Mouse (Mus musculus): ENCODE measurements around the gene Ncdn.

- TF ChIP-seq POLR2A (IDR thresholded peaks at IDR 0.05; ENCODE audit: low read depth, low read length) (no peak), CTCF (IDR thresholded peaks at IDR 0.05; ENCODE audit: borderline replicate concordance, insufficient read depth, low read length) (no peak)
Measured at GRCm38 (mm10) chr4:126779826-126780775, 26.9 kb upstream of the Ncdn start.
